Mouse (Mus musculus): ENCODE results near the gene Vsig8.

- TF ChIP-seq CTCF (IDR thresholded peaks at IDR 0.05; ENCODE audit: borderline replicate concordance, insufficient read depth, low read length) (no peak), POLR2A (IDR thresholded peaks at IDR 0.05; ENCODE audit: low read depth, low read length) (no peak)
Measured at GRCm38 (mm10) chr1:172549717-172550116, 6.0 kb upstream of the Vsig8 start.
